11 mouse cellular contexts compared by ENCODE assay signal in genomic region chr14:22750409-22750808, GRCm38 (mm10).
DNase-seq lines count a peak whose midpoint lies in the region; ATAC-seq lines count a peak whose summit lies in the region.
"Had no signal": no experiment of that assay in that cellular context is flagged by ENCODE, and none has a peak within 500 bp of the region (broad histone marks: within the 10 kb centered on the region; RNA-seq: fewer than 3 reads in every experiment).

No protein-coding gene starts in this region.

- H3K36me3 ChIP-seq in heart, embryonic 10.5 days, result no peaks in the 10 kb centered on the region
- H3K36me3 ChIP-seq: liver, embryonic 15.5 days had no signal

- H3K4me1 ChIP-seq in heart, embryonic 10.5 days, result peaks cover 12% of the 10 kb centered on the region
- H3K4me1 ChIP-seq: liver, embryonic 15.5 days had no signal

- intact Hi-C loops in heart, postnatal 36 days (cut with DNase I), result no loop called here

- no peaks in the 10 kb centered on the region for H3K27me3 ChIP-seq in heart, embryonic 10.5 days (ENCODE audit: insufficient read depth, poor library complexity, severe bottlenecking)
- H3K27me3 ChIP-seq: liver, embryonic 15.5 days had no signal

- DNase-seq in heart, embryonic 10.5 days (ENCODE audit: low spot score), result peak; percentile 77
- DNase-seq in heart, postnatal 36 days, result no peak
- DNase-seq in NIH3T3 (ENCODE audit: low read depth), result peak; percentile 53
- DNase-seq in kidney, adult 9 months, result peak; percentile 42
- peak; percentile 82 for DNase-seq in lung, postnatal 10 days
- no peak for DNase-seq in layer of hippocampus, adult 11-12 months (ENCODE audit: low spot score)
- DNase-seq in spleen, postnatal 36 days (ENCODE audit: low spot score in 2 of 2), result no peak

- H3K4me3 ChIP-seq in heart, embryonic 10.5 days, result no peak overlapping the region
- H3K4me3 ChIP-seq: liver, embryonic 15.5 days; myocyte had no signal

- H3K9me3 ChIP-seq in heart, embryonic 10.5 days, result no peaks in the 10 kb centered on the region
- H3K9me3 ChIP-seq: liver, embryonic 15.5 days had no signal

- H3K27ac ChIP-seq in heart, embryonic 10.5 days, result peak overlapping the region; percentile 29; the same call in 1 of the 2 replicates
- H3K27ac ChIP-seq: liver, embryonic 15.5 days had no signal

- ATAC-seq in monocyte, adult 5-6 weeks (replicated peaks; ENCODE audit: insufficient number of reproducible peaks, low FRiP score, low TSS enrichment, poor library complexity, severe bottlenecking), result no peak
- ATAC-seq: forebrain, embryonic 14.5 days had no signal

Comparison
In these comparisons a context has a peak if more than half of its experiments do, and no peak if none do; other contexts are left out.
1. DNase-seq: peak in heart, embryonic 10.5 days (single experiment), NIH3T3 (single experiment), kidney, adult 9 months (single experiment) and lung, postnatal 10 days (single experiment); none in heart, postnatal 36 days (0 of 2), layer of hippocampus, adult 11-12 months (single experiment) and spleen, postnatal 36 days (0 of 2).